Mouse (Mus musculus): ENCODE results near the gene Dgcr6. TPM values are rescaled to one million over a fixed set of nuclear protein-coding genes. Genes with fewer than 3 reads are reported as not detected.

Gene Dgcr6
- polyA plus RNA-seq, 1 experiment = 136 TPM

DNA sequence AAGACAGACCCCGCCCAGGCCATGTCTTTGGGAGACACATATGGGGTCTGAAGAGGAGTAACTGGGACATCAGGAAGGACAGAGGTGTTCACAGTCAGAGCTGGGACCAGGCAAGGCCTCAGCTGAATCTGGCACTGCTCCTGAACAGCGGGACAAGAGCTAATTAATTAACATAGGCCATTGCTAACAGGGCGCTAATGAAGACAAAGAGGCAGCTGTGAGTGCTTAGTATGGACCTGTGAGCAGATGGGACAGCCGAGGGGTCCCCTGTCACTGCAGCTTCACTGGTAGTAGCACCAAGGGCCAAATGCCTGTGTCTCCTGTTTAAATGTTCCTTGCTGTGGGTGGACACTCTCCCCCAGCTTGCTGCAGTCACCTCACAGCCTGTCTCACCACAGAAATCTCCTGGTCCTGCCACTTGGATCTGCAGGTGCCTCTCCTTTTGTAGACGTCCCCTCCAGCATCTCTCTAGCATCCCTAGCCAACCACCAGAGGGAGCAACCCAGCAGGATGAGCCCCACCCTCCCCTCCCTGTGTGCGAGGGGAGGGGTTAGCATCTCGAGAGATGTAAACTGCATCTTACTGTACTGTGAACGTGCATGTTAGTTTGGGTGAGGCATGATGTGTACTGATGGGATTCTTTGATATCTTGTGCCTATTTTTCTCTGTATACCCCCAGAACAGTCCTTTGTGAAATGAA, 66.5 kb downstream of the Dgcr6 start:
- DNase-seq (ENCODE audit: low spot score) = no peak

Other genes starting within 250 kb of the Dgcr6 start
- not detected in 2 replicates for gene B830017H08Rik, start 219.7 kb upstream of the Dgcr6 start, polyA plus RNA-seq (2012; rRNA removed)
- gene Car15, start 214.5 kb upstream of the Dgcr6 start, polyA plus RNA-seq (2012; rRNA removed) = 2.3 and 4.0 TPM in 2 replicates
- 0.60 and 0.70 TPM in 2 replicates for gene Gm20518, start 161.2 kb upstream of the Dgcr6 start, polyA plus RNA-seq (2012; rRNA removed)
- 0.07 and 0.08 TPM in 2 replicates for gene Tssk1, start 158.6 kb upstream of the Dgcr6 start, polyA plus RNA-seq (2012; rRNA removed)
- gene Dgcr2, start 154.3 kb upstream of the Dgcr6 start, polyA plus RNA-seq (2012; rRNA removed) = 48.7 and 50.0 TPM in 2 replicates
- gene Tssk2, start 154.2 kb upstream of the Dgcr6 start, polyA plus RNA-seq (2012; rRNA removed) = not detected in 2 replicates
- 26.0 and 26.7 TPM in 2 replicates for gene Ess2, start 141.5 kb upstream of the Dgcr6 start, polyA plus RNA-seq (2012; rRNA removed)
- not detected in 2 replicates for gene Gsc2, start 137.8 kb upstream of the Dgcr6 start, polyA plus RNA-seq (2012; rRNA removed)
- gene Slc25a1, start 124.6 kb upstream of the Dgcr6 start, polyA plus RNA-seq (2012; rRNA removed) = 67.3 and 77.5 TPM in 2 replicates
- gene Vpreb2, start 72.4 kb upstream of the Dgcr6 start, polyA plus RNA-seq (2012; rRNA removed) = not detected in 2 replicates
- 35.2 and 40.6 TPM in 2 replicates for gene Prodh, start 37.3 kb downstream of the Dgcr6 start, polyA plus RNA-seq (2012; rRNA removed)
- 4.3 and 4.9 TPM in 2 replicates for gene Rtn4r, start 74.8 kb downstream of the Dgcr6 start, polyA plus RNA-seq (2012; rRNA removed)
- not detected in 2 replicates for gene Ccdc188, start 165.0 kb downstream of the Dgcr6 start, polyA plus RNA-seq (2012; rRNA removed)
- 27.3 and 35.1 TPM in 2 replicates for gene Zdhhc8, start 182.3 kb downstream of the Dgcr6 start, polyA plus RNA-seq (2012; rRNA removed)
- gene Trmt2a, start 195.8 kb downstream of the Dgcr6 start, polyA plus RNA-seq (2012; rRNA removed) = 55.6 and 56.7 TPM in 2 replicates
- 88.4 and 90.6 TPM in 2 replicates for gene Ranbp1, start 195.9 kb downstream of the Dgcr6 start, polyA plus RNA-seq (2012; rRNA removed)
- gene Gm49776, start 205.5 kb downstream of the Dgcr6 start, polyA plus RNA-seq (2012; rRNA removed) = not detected in 2 replicates
- gene Dgcr8, start 236.4 kb downstream of the Dgcr6 start, polyA plus RNA-seq (2012; rRNA removed) = 24.7 and 25.8 TPM in 2 replicates

Data from urinary bladder, adult 2 months (tissue).